Mouse (Mus musculus): Measurements from ENCODE around the gene Itga8.

The Itga8 gene

DNA sequence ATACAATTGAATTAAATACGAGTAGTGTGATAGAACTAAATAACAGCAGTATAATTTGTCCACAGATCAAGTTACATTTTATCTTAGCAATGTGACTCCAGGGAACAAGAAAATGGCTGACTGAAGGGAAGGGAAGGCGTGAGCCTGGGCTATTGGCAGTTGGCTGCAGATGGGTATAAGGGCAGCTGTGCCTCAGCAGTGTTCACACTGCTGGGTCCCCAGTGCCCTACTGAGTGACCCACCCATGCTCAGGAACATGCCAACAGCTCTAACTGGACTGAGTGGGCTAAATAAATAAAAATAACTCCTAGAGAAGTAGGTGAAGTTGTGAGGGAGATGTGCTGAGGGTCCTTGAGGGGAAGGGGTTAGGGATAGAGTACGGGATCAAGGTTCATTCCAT lies 103.5 kb downstream of the Itga8 start:
- no peak for DNase-seq (ENCODE audit: low spot score in 2 of 2)

GRCm38 (mm10) chr2:12197711-12198110 lies 104.0 kb downstream of the Itga8 start:
- no peak for DNase-seq (ENCODE audit: low spot score in 2 of 2)

GRCm38 (mm10) chr2:12189026-12189425 lies 112.7 kb downstream of the Itga8 start:
- no peak for DNase-seq (ENCODE audit: low spot score in 2 of 2)

DNA sequence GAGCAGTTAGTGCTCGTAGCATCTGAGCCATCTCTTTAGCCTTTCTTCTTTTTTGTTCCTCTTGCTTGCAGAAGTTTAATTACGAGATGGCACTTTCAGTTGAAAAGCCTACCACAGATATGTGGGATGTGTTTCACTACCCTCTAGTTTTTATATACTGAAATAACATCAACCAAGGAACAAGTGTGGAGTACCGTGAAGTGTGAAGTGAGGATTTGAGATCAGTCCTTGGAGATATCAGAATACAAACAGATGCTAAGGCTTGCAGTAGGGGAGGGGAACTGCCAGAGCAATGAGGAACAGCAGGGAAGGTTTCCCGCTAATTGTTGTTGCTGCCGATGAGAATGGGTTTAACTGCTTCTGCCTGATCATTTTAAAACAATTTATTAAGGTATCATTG lies 114.1 kb downstream of the Itga8 start:
- DNase-seq (ENCODE audit: low spot score in 2 of 2), result peak in 1 of 2 experiments; percentile 34

- DNase-seq (ENCODE audit: low spot score in 2 of 2), result no peak
These were observed 119.2 kb downstream of the Itga8 start for GRCm38 (mm10) chr2:12182402-12182948.

- no peak for DNase-seq (ENCODE audit: low spot score in 2 of 2)
These were observed 121.1 kb downstream of the Itga8 start for GRCm38 (mm10) chr2:12180635-12181034.

DNA sequence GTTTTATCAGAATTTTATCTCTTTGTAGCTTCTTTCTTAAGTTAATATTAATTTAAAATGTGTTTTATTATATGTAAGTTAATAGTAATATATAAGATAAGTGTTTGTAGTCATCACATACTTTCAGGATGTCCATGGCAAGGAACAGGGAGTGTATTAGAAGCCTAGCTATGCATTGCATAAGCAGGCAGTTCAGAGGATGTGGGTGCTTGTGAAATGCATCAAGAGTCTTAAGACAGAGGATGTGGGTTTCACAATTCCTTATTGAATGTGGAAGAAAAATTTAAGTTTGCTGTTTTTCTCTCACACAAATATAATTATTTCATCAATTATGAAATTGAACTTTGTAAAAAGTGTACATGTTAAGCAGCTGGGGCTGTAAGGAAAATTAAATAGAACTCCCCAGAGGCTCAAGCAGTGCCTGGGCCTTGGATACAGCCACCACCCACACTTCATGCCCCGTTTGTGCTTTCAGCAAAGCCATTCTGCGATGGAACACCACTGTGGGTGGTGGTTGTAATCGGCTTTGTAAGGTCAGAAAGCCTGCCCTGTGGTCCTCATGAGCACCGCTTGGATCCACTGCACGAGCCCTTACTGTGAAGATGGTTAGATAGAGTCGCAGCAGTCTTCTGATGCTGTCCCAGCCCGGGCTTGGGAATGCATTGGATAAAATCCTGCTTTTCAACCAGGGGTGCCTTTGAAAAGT lies 126.8 kb downstream of the Itga8 start:
- no peak for DNase-seq (ENCODE audit: low spot score in 2 of 2)

GRCm38 (mm10) chr2:12170221-12170620 lies 131.5 kb downstream of the Itga8 start:
- no peak for DNase-seq (ENCODE audit: low spot score in 2 of 2)

DNA sequence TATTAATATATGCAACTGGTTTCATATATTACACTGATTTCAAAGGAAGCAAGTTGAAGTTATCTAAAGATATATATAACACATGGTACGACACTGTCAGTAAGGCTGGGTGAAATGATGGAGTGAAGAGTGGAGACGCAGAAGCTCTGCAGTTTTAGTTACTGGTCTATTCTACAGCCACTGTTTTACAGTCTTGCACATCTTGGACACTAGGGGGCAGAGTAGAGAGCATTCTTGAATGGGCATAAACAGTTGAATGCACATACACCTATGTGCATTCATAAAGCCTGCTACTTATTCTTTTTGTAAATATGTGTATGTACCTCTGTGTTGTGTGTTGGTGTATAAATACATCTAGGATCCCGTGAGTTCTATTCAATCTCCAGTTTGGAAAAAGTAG lies 141.2 kb downstream of the Itga8 start:
- peak; percentile 15 to 56 for DNase-seq (ENCODE audit: low spot score in 2 of 2)

DNA sequence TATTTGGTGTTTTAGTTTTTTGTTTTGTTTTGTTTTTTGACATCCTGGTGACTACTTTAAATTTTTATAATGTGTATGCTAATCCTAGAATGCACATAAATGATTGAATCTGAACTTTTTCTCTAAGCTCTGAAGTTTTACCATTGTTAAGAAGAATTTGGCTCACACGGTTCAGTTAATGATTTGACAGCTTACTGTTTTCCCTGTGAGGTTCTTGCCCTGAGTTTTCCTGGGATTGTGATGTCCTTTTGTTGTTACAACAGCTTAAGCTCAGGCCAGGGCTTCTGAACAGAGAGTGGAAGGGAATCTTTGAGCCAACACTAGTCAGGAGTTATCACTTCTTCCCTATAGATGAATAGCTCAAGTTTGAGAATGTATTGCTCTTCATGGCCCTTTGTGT lies 144.7 kb downstream of the Itga8 start:
- DNase-seq (ENCODE audit: low spot score in 2 of 2), result no peak

GRCm38 (mm10) chr2:12156401-12156800 lies 145.3 kb downstream of the Itga8 start:
- DNase-seq (ENCODE audit: low spot score in 2 of 2), result no peak

DNA sequence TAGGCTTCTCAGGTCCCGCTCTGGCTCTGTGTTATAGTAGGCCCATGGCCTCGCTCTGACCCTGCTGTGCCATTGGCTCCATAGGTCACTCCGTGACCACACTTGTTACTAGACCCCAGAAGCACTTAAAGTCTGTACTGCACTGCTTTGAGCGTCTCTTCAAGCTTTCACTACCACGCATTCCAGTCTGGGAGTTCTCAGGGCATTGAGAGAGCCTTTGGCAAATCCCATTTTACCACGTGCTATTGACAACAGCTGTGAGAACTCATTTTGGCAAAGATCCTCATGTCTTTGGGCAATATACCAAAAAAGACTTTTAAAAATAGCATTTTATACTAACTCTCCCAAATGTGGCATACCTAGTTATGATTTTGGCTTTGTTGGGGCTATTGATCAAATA lies 147.0 kb downstream of the Itga8 start:
- no peak for DNase-seq (ENCODE audit: low spot score in 2 of 2)

DNA sequence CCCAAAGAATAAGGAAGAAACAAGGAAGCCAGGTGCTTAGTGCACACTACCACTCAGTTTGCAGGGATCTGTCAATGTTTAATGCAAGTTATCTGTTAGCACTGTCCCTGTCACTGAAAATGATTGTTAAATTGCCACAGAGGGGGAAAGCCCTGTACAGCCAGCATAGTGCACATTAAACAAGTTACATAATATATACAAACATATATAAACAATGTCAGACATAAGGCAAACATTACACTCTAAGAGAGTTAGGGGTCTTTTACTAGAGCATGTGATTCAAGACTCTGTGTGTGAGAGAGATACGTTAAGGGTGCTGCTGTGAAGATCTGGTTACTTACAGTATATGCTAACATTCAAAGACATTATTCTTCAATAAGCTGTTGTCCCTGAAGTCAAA lies 148.2 kb downstream of the Itga8 start:
- DNase-seq (ENCODE audit: low spot score in 2 of 2), result no peak

- DNase-seq (ENCODE audit: low spot score in 2 of 2), result no peak
These were observed 153.8 kb downstream of the Itga8 start for GRCm38 (mm10) chr2:12147902-12148301.

DNA sequence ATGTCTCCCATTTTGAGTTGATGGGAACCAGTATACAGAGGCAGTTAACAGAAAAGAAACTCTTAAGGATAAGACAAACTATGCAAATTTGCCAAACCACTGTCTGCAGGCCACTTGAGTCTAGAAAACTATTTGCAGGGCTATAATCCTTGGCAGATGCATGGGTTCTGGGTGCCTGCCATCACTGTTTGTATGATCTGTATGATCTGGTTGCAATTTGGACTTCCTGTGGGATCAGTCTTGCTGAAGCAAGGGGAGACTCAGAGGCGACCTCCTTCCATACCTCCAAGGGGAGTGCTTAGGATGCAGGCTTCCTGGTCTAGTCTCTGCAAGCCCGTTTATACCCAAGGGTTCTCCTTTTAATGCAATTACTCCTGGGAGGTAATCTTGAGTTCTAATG lies 155.1 kb downstream of the Itga8 start:
- DNase-seq (ENCODE audit: low spot score in 2 of 2), result no peak

DNA sequence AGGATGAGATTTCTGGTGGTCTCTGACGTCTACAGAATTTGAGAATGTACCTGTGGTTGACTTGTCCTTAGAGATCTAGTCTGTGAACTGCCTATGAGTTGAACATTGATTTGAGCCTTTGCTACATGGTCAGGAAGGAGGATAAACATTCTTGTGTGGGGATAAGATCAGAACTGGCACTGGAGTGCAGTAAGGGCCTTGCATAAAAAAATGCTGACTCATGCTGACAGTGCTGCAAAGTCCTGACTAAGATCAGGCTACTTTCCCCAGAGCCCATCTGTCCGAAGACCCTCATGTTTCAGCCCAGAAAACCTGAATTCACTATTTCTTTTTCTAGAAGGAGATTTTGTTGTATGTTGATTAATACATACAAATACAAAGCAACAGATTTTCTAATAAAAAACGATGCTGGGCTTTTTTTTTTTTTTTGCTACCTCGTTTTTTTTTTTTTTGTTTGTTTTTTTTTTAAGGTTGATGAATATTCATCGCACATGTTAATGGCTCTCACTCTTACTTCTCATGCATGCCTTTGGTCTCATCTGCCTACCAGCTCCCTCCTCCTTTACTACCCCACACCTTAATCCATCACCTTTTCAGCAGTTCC lies 162.9 kb downstream of the Itga8 start:
- no peak for DNase-seq (ENCODE audit: low spot score in 2 of 2)

- no peak for DNase-seq (ENCODE audit: low spot score in 2 of 2)
These were observed 175.1 kb downstream of the Itga8 start for GRCm38 (mm10) chr2:12126580-12126979.

DNA sequence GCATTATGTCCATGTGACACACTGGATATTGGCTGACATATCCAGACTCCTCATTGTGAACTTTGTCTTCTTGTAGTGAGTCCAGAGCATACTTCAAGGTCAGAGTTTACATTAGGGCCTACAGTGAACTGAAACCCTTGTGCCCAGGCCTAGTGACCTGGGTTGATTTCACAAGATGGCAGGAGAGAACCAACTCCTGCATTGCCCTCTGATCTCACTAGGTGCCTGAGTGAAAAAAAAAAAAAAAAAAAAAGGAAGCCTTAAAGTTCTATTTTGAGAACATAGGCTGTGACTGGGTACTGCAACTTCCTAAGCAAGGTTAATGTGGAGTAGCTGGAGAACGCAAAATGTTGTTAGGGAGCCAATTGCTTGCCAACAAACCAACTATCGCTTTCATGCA lies 186.2 kb downstream of the Itga8 start:
- DNase-seq (ENCODE audit: low spot score in 2 of 2), result no peak

GRCm38 (mm10) chr2:12109306-12109705 lies 192.4 kb downstream of the Itga8 start:
- DNase-seq (ENCODE audit: low spot score in 2 of 2), result no peak

DNA sequence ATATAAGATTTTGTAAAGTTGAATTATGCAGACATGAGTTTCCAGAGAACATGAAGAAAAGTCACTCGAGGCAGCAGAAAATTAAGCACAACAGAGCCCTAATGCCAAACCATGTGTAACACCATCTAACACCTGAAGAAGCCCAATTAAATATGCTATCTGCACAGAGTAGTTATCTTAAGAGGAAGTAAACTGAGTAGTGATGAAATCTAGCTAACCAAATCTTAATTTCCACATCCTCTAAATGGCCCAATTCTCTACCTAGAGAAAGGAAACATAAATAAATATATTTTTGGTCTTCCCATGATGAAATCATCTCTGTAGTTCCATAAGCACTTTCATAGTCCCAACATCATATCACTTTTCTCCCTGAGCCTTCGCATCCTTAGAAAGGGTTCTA lies 193.4 kb downstream of the Itga8 start:
- no peak for DNase-seq (ENCODE audit: low spot score in 2 of 2)

DNA sequence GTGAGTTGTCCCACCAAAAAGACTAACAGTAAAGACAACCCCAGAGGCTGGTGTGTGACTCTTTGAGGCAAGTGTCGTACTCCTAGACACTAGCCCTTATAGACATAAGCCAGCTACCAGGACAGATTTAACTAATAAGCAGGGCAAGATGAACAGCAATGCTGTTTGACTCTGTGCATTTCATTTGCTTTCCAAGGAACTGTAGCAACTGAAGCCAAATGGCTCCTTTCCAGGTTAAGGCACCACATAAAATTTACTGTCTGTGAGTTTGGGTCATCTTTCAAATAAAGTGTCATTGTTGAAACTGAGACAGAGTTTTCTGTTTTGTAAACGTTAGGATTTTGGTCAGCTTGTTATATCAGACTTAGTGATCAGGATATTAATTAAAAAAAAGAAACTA lies 194.5 kb downstream of the Itga8 start:
- DNase-seq (ENCODE audit: low spot score in 2 of 2), result no peak

DNA sequence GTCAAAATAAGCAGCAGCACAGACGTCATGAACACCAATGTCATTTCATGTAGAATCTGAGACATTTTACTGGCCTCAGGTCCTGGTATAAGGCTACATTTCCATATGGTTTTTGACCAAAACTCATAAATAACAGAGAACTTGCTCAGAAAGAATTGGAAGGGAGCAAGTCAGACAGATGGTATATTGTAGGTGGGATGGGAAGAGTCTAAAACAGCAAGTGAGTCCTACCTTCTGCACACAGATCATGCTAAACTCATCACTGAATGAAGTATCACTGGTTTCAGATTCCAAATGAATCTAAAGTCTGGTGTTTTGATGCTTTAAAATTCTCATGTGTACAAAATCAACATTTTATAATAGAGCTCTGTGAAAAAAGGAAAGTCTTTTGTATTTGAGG lies 198.5 kb downstream of the Itga8 start:
- peak in 1 of 2 experiments; percentile 9 for DNase-seq (ENCODE audit: low spot score in 2 of 2)

- DNase-seq (ENCODE audit: low spot score in 2 of 2), result no peak
These were observed 209.3 kb downstream of the Itga8 start for GRCm38 (mm10) chr2:12092203-12092984.

Data from frontal cortex, postnatal 36 days (tissue).